Mouse (Mus musculus) limb, embryonic 13.5 days (tissue): ENCODE measurements around the gene Tceal7. TPM values are rescaled to one million over a fixed set of nuclear protein-coding genes. Genes with fewer than 3 reads are reported as not detected.

Experiments used
- ATAC-seq: fragments of 200-750 bp; cut with Nextera tagmentation; 2 replicates; pipeline ENCODE4 v1.8.0; 2017; ENCODE audit warnings: low read depth, moderate number of reproducible peaks, moderate TSS enrichment; ENCODE audit not compliant: low FRiP score
- H3K27ac ChIP-seq: fragments of 300-500 bp; sonication (generic); 2 replicates; pipeline ENCODE4 v1.5.1; 2015; ENCODE audit warnings: inconsistent platforms, mild to moderate bottlenecking, moderate library complexity
- H3K27me3 ChIP-seq: fragments of 300-500 bp; sonication (generic); 2 replicates; pipeline ENCODE4 v1.6.1; 2015; ENCODE audit warnings: mild to moderate bottlenecking, inconsistent platforms
- H3K36me3 ChIP-seq: fragments of 300-500 bp; sonication (generic); 2 replicates; pipeline ENCODE4 v1.6.1; 2015; ENCODE audit warnings: inconsistent platforms, mild to moderate bottlenecking, moderate library complexity
- H3K4me1 ChIP-seq: fragments of 300-500 bp; sonication (generic); 2 replicates; pipeline ENCODE4 v1.6.1; 2015; ENCODE audit warnings: inconsistent platforms
- H3K4me2 ChIP-seq: fragments of 300-500 bp; sonication (generic); replicated peaks from 2 replicates; pipeline ENCODE4 v1.6.1; 2015; ENCODE audit warnings: inconsistent platforms, mild to moderate bottlenecking, moderate library complexity
- H3K4me3 ChIP-seq: fragments of 300-500 bp; sonication (generic); 2 replicates; pipeline ENCODE4 v1.5.1; 2015; ENCODE audit warnings: moderate library complexity, mild to moderate bottlenecking, inconsistent platforms
- H3K9ac ChIP-seq: fragments of 300-500 bp; sonication (generic); 2 replicates; pipeline ENCODE4 v1.6.1; 2015; ENCODE audit warnings: mild to moderate bottlenecking, inconsistent platforms
- H3K9me3 ChIP-seq: fragments of 300-500 bp; sonication (generic); 2 replicates; pipeline ENCODE4 v1.6.1; 2016; ENCODE audit warnings: inconsistent platforms
- WGBS: fragments of 180-500 bp; shearing (Covaris S2); methylation state at CpG from one replicate; pipeline ENCODE4 v1.1.7; 2015; 5-methylcytosine and 5-hydroxymethylcytosine counted together
- polyA plus RNA-seq: library from polyadenylated mRNA; unstranded; fragments of >200 nt; fragmentation: Nextera tagmentation; extraction: Ambion mirVana; gene quantifications from 2 replicates; pipeline ENCODE4 v1.2.1, GENCODE M21; 2015

The Tceal7 gene
- polyA plus RNA-seq, 1 experiment from 2014 or later, result 49.4 TPM

GRCm38 (mm10) chrX:136203664-136204066 is 10.9 kb upstream of the Tceal7 start, which contains the start of gene Tceal5:
Gene Tceal5, minus strand, starts transcription at chrX:136203876.
- Histone ChIP-seq H3K4me3 (peak within 1 kb of the TSS; percentile 48), H3K9me3 (no peaks in the 10 kb centered on the region), H3K4me2 (peak within 1 kb of the TSS; percentile 64), H3K9ac (peak within 1 kb of the TSS; percentile 55), H3K4me1 (no peaks in the 10 kb centered on the region), H3K27me3 (peaks cover 4% of the 10 kb centered on the region; the same call in 1 of the 2 replicates), H3K36me3 (no peaks in the 10 kb centered on the region), H3K27ac (no peak within 1 kb of the TSS)
- peak; percentile 85 for ATAC-seq
- WGBS, result 10% methylated on average over 9 of the region's 9 CpGs

- Histone ChIP-seq H3K36me3 (no peaks in the 10 kb centered on the region), H3K4me1 (no peaks in the 10 kb centered on the region), H3K9ac (no peak overlapping the region), H3K9me3 (no peaks in the 10 kb centered on the region), H3K4me3 (no peak overlapping the region), H3K4me2 (no peak overlapping the region), H3K27ac (no peak overlapping the region), H3K27me3 (peaks cover 6% of the 10 kb centered on the region; the same call in 1 of the 2 replicates)
- ATAC-seq, result no peak
- WGBS, result 74% methylated on average over 6 of the region's 6 CpGs
Measured at GRCm38 (mm10) chrX:136204406-136204805, 10.2 kb upstream of the Tceal7 start.

- ATAC-seq, result no peak
Measured at GRCm38 (mm10) chrX:136213396-136213795, 1.2 kb upstream of the Tceal7 start.

GRCm38 (mm10) chrX:136216303-136216702 is 1.7 kb downstream of the Tceal7 start:
- H3K9ac ChIP-seq, result no peak overlapping the region
- no peak for ATAC-seq
- no peak overlapping the region for H3K4me3 ChIP-seq
- H3K9me3 ChIP-seq, result no peaks in the 10 kb centered on the region
- WGBS, result 31% methylated on average over 1 of the region's 1 CpGs
- no peaks in the 10 kb centered on the region for H3K4me1 ChIP-seq
- H3K27me3 ChIP-seq, result peaks cover 8% of the 10 kb centered on the region; the same call in 1 of the 2 replicates
- H3K36me3 ChIP-seq, result no peaks in the 10 kb centered on the region
- H3K27ac ChIP-seq, result no peak overlapping the region
- H3K4me2 ChIP-seq, result no peak overlapping the region

More at GRCm38 (mm10) chrX:136213396-136213795, 1.2 kb upstream of the Tceal7 start:
- H3K27me3 ChIP-seq, result peaks cover 12% of the 10 kb centered on the region; the same call in 1 of the 2 replicates
- 63% methylated on average over 2 of the region's 2 CpGs for WGBS
- no peak overlapping the region for H3K27ac ChIP-seq
- no peaks in the 10 kb centered on the region for H3K36me3 ChIP-seq
- H3K9ac ChIP-seq, result no peak overlapping the region
- H3K4me2 ChIP-seq, result no peak overlapping the region
- H3K4me3 ChIP-seq, result no peak overlapping the region
- H3K4me1 ChIP-seq, result no peaks in the 10 kb centered on the region
- no peaks in the 10 kb centered on the region for H3K9me3 ChIP-seq

- H3K27me3 ChIP-seq, result 0 out of 2 replicates have a peak, but pooled peaks cover 5% of the 10 kb centered on the region
- 70% methylated on average over 6 of the region's 6 CpGs for WGBS
- no peak for ATAC-seq
Measured at GRCm38 (mm10) chrX:136223714-136224113, 9.1 kb downstream of the Tceal7 start.

GRCm38 (mm10) chrX:136227768-136228167 is 13.2 kb downstream of the Tceal7 start:
- Histone ChIP-seq H3K4me2 (no peak overlapping the region), H3K4me1 (no peaks in the 10 kb centered on the region), H3K36me3 (no peaks in the 10 kb centered on the region), H3K4me3 (no peak overlapping the region), H3K27ac (no peak overlapping the region), H3K9me3 (no peaks in the 10 kb centered on the region), H3K9ac (no peak overlapping the region), H3K27me3 (peaks cover 5% of the 10 kb centered on the region; the same call in 1 of the 2 replicates)
- no peak for ATAC-seq
- WGBS, result 48% methylated on average over 5 of the region's 5 CpGs

More at GRCm38 (mm10) chrX:136223714-136224113, 9.1 kb downstream of the Tceal7 start:
- no peak overlapping the region for H3K4me3 ChIP-seq
- no peak overlapping the region for H3K27ac ChIP-seq
- H3K36me3 ChIP-seq, result no peaks in the 10 kb centered on the region
- no peaks in the 10 kb centered on the region for H3K4me1 ChIP-seq
- no peak overlapping the region for H3K9ac ChIP-seq
- no peaks in the 10 kb centered on the region for H3K9me3 ChIP-seq
- H3K4me2 ChIP-seq, result no peak overlapping the region

GRCm38 (mm10) chrX:136238118-136238517 is 23.5 kb downstream of the Tceal7 start:
- 49% methylated on average over 3 of the region's 3 CpGs for WGBS
- Histone ChIP-seq H3K4me3 (no peak overlapping the region), H3K27ac (no peak overlapping the region), H3K9ac (no peak overlapping the region), H3K36me3 (no peaks in the 10 kb centered on the region), H3K27me3 (0 out of 2 replicates have a peak, but pooled peaks cover 4% of the 10 kb centered on the region), H3K4me2 (no peak overlapping the region), H3K4me1 (no peaks in the 10 kb centered on the region), H3K9me3 (no peaks in the 10 kb centered on the region)
- ATAC-seq, result no peak

GRCm38 (mm10) chrX:136243181-136243580 is 28.6 kb downstream of the Tceal7 start:
- Histone ChIP-seq H3K4me2 (peak overlapping the region; percentile 60), H3K4me1 (peaks cover 3% of the 10 kb centered on the region; the same call in 1 of the 2 replicates), H3K9ac (no peak overlapping the region), H3K27ac (no peak overlapping the region), H3K27me3 (0 out of 2 replicates have a peak, but pooled peaks cover 8% of the 10 kb centered on the region), H3K36me3 (no peaks in the 10 kb centered on the region), H3K4me3 (no peak overlapping the region), H3K9me3 (no peaks in the 10 kb centered on the region)
- no peak for ATAC-seq
- 69% methylated on average over 2 of the region's 2 CpGs for WGBS

- H3K4me2 ChIP-seq, result peak within 1 kb of the TSS; percentile 60
- peaks cover 3% of the 10 kb centered on the region; the same call in 1 of the 2 replicates for H3K4me1 ChIP-seq
- no peaks in the 10 kb centered on the region for H3K36me3 ChIP-seq
- H3K9me3 ChIP-seq, result no peaks in the 10 kb centered on the region
- peak within 1 kb of the TSS; percentile 59 for H3K4me3 ChIP-seq
- H3K27me3 ChIP-seq, result peaks cover 8% of the 10 kb centered on the region; the same call in 1 of the 2 replicates
- 21% methylated on average over 20 of the region's 20 CpGs for WGBS
- H3K27ac ChIP-seq, result peak within 1 kb of the TSS; percentile 84
- ATAC-seq, result peak; percentile 94
- H3K9ac ChIP-seq, result peak within 1 kb of the TSS; percentile 80
Measured at GRCm38 (mm10) chrX:136244574-136245229, 30.1 kb downstream of the Tceal7 start, which contains the start of gene Tceal9. Gene Tceal9, plus strand, starts transcription at chrX:136245079.

GRCm38 (mm10) chrX:136245521-136246071 is 31.0 kb downstream of the Tceal7 start:
- no peaks in the 10 kb centered on the region for H3K36me3 ChIP-seq
- H3K9me3 ChIP-seq, result no peaks in the 10 kb centered on the region
- ATAC-seq, result peak; percentile 80
- H3K27me3 ChIP-seq, result peaks cover 8% of the 10 kb centered on the region; the same call in 1 of the 2 replicates
- WGBS, result 13% methylated on average over 15 of the region's 15 CpGs
- H3K27ac ChIP-seq, result peak overlapping the region; percentile 84
- peak overlapping the region; percentile 60 for H3K4me2 ChIP-seq
- peak overlapping the region; percentile 59 for H3K4me3 ChIP-seq
- H3K9ac ChIP-seq, result peak overlapping the region; percentile 80
- H3K4me1 ChIP-seq, result peaks cover 3% of the 10 kb centered on the region; the same call in 1 of the 2 replicates

- H3K27me3 ChIP-seq, result peaks cover 4% of the 10 kb centered on the region; the same call in 1 of the 2 replicates
- H3K4me1 ChIP-seq, result 0 out of 2 replicates have a peak, but pooled peaks cover 3% of the 10 kb centered on the region
- no peaks in the 10 kb centered on the region for H3K9me3 ChIP-seq
- no peaks in the 10 kb centered on the region for H3K36me3 ChIP-seq
- 70% methylated on average over 6 of the region's 6 CpGs for WGBS
- ATAC-seq, result no peak
- H3K4me2 ChIP-seq, result no peak overlapping the region
- no peak overlapping the region for H3K27ac ChIP-seq
- no peak overlapping the region for H3K9ac ChIP-seq
- H3K4me3 ChIP-seq, result no peak overlapping the region
Measured at GRCm38 (mm10) chrX:136248811-136249210, 34.2 kb downstream of the Tceal7 start.

GRCm38 (mm10) chrX:136249671-136250070 is 35.1 kb downstream of the Tceal7 start:
- Histone ChIP-seq H3K36me3 (no peaks in the 10 kb centered on the region), H3K4me1 (0 out of 2 replicates have a peak, but pooled peaks cover 3% of the 10 kb centered on the region), H3K27ac (no peak overlapping the region), H3K4me2 (no peak overlapping the region), H3K4me3 (no peak overlapping the region), H3K9me3 (no peaks in the 10 kb centered on the region), H3K27me3 (peaks cover 4% of the 10 kb centered on the region; the same call in 1 of the 2 replicates), H3K9ac (no peak overlapping the region)
- no peak for ATAC-seq
- WGBS, result 67% methylated on average over 7 of the region's 7 CpGs
